Mouse (Mus musculus): ENCODE data around the gene Mfsd12.
A peak's percentile ranks its signal among the peaks of the same experiment; 100 is the strongest.

Mfsd12 gene

GRCm38 (mm10) chr10:81356991-81357844, at the start of gene Mfsd12:
Gene Mfsd12 (plus strand): TSS chr10:81357491.
- peak; percentile 96 for DNase-seq (ENCODE audit: low read depth, low spot score)

GRCm38 (mm10) chr10:81309571-81309970, 47.7 kb upstream of the Mfsd12 start:
- DNase-seq (ENCODE audit: low read depth, low spot score) = no peak

- no peak for DNase-seq (ENCODE audit: low read depth, low spot score)
Measured at GRCm38 (mm10) chr10:81313581-81313980, 43.7 kb upstream of the Mfsd12 start.

- DNase-seq (ENCODE audit: low read depth, low spot score) = no peak
Measured at GRCm38 (mm10) chr10:81314201-81314600, 43.1 kb upstream of the Mfsd12 start.

- DNase-seq (ENCODE audit: low read depth, low spot score) = no peak
Measured at GRCm38 (mm10) chr10:81315587-81315986, 41.7 kb upstream of the Mfsd12 start.

GRCm38 (mm10) chr10:81316338-81317060, 40.8 kb upstream of the Mfsd12 start:
- DNase-seq (ENCODE audit: low read depth, low spot score) = peak; percentile 70

GRCm38 (mm10) chr10:81317273-81317672, 40.0 kb upstream of the Mfsd12 start:
- peak; percentile 33 for DNase-seq (ENCODE audit: low read depth, low spot score)

- DNase-seq (ENCODE audit: low read depth, low spot score) = no peak
Measured at GRCm38 (mm10) chr10:81318589-81319329, 38.5 kb upstream of the Mfsd12 start.

- DNase-seq (ENCODE audit: low read depth, low spot score) = peak; percentile 35
Measured at GRCm38 (mm10) chr10:81319330-81319699, 38.0 kb upstream of the Mfsd12 start.

GRCm38 (mm10) chr10:81319741-81320549, 37.3 kb upstream of the Mfsd12 start:
- no peak for DNase-seq (ENCODE audit: low read depth, low spot score)

- peak; percentile 100 for DNase-seq (ENCODE audit: low read depth, low spot score)
Measured at GRCm38 (mm10) chr10:81320550-81321347, 36.5 kb upstream of the Mfsd12 start, which contains the start of gene Cactin. Gene Cactin (plus strand): TSS chr10:81321103.

- DNase-seq (ENCODE audit: low read depth, low spot score) = no peak
Measured at GRCm38 (mm10) chr10:81321436-81321835, 35.9 kb upstream of the Mfsd12 start.

- no peak for DNase-seq (ENCODE audit: low read depth, low spot score)
Measured at GRCm38 (mm10) chr10:81322444-81322843, 34.8 kb upstream of the Mfsd12 start.

- DNase-seq (ENCODE audit: low read depth, low spot score) = no peak
Measured at GRCm38 (mm10) chr10:81323141-81323775, 34.0 kb upstream of the Mfsd12 start.

- no peak for DNase-seq (ENCODE audit: low read depth, low spot score)
Measured at GRCm38 (mm10) chr10:81323791-81324530, 33.3 kb upstream of the Mfsd12 start.

GRCm38 (mm10) chr10:81325176-81325575, 32.1 kb upstream of the Mfsd12 start:
- DNase-seq (ENCODE audit: low read depth, low spot score) = no peak

GRCm38 (mm10) chr10:81325781-81326180, 31.5 kb upstream of the Mfsd12 start:
- DNase-seq (ENCODE audit: low read depth, low spot score) = no peak

- DNase-seq (ENCODE audit: low read depth, low spot score) = no peak
Measured at GRCm38 (mm10) chr10:81326858-81327257, 30.4 kb upstream of the Mfsd12 start.

GRCm38 (mm10) chr10:81327959-81328358, 29.3 kb upstream of the Mfsd12 start:
- DNase-seq (ENCODE audit: low read depth, low spot score) = no peak

Measured in brain, adult 2 months (tissue).